Mouse (Mus musculus): ENCODE measurements around the gene Npas1. TPM values are rescaled to one million over a fixed set of nuclear protein-coding genes. Genes with fewer than 3 reads are reported as not detected.

Npas1 gene
- polyA plus RNA-seq, 1 experiment from 2014 or later: 0.15 TPM

DNA sequence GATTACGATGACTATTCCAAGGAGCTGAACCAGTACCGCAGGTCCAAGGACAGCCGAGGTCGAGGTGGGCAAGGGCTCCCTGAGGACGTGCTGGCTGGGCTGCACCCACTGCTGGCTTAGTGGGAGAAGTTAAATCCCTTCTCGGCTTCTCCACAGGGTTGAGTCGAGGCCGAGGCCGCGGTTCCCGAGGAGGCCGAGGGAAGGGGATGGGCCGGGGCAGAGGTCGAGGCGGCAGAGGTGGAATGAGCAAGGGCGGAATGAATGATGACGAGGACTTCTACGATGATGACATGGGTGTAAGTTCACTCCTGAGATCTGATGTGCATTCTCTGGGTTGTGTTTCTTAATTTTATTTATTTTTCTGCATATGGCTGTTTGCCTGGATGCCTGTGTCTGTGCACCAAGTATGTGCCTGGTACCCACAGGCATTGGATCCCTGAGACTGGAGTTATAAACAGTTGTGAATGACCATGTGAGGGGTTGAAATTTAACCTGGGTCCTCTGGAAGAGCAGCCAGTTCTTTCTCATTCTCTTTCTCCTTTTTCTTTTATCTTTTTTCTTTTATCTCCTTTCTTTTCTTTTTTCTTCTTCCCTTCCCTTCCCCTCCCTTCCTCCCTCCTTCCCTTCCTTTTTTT is 55.2 kb downstream of the Npas1 start:
- ATAC-seq (replicated peaks; ENCODE audit: low FRiP score, low TSS enrichment, low read depth): no peak
- no peak overlapping the region for H3K4me3 ChIP-seq (ENCODE audit: low read depth, low read length)
- H3K4me2 ChIP-seq (ENCODE audit: low read length): no peak overlapping the region
- H3K27me3 ChIP-seq (replicated peaks; ENCODE audit: control insufficient read depth, insufficient read depth, low read length): no peaks in the 10 kb centered on the region
- 89% methylated on average over 18 of the region's 18 CpGs for WGBS
- peaks cover 100% of the 10 kb centered on the region for H3K36me3 ChIP-seq (ENCODE audit: control insufficient read depth, insufficient read depth, low read length)
- H3K9me3 ChIP-seq (ENCODE audit: control insufficient read depth, low read length): no peaks in the 10 kb centered on the region
- no peak overlapping the region for H3K27ac ChIP-seq (ENCODE audit: low read depth)
- no peaks in the 10 kb centered on the region for H3K4me1 ChIP-seq (replicated peaks; ENCODE audit: control insufficient read depth, insufficient read depth, low read length)
- H3K9ac ChIP-seq (ENCODE audit: low read length): no peak overlapping the region
- DNase-seq (ENCODE audit: low spot score): no peak

DNA sequence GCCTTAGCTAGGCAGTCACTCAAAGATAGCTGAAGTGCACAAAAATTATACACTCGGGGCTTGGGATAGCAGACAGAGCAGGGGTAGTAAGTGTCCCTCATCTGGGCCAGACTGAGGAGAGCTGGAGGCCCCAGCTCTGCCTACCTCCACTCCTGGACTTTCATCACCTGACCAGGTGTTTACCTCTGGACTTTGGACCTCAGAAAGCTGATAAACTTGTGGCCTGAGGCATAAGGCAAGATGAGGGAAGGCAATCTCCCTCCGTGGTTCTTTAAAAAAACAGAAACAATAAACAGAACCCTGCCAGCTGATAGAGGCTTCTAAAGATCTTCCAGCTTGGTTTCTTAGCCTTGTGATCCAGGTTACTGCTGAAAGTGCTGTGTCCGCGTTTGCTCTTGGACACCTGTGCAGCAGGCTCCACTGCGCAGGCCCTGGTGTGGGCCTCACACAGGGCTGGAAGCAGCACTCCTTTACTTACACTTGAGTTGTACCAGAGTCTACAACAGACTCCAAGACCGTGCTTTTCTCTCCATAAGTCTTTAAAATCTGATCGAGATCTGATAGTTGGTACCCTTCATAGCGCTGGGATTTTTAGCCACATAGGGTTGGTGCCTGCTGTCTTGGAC is 56.9 kb downstream of the Npas1 start:
- 85% methylated on average over 8 of the region's 8 CpGs for WGBS
- Histone ChIP-seq H3K27ac (ENCODE audit: low read depth) (peak overlapping the region; percentile 27; the same call in 1 of the 2 replicates), H3K9ac (ENCODE audit: low read length) (no peak overlapping the region), H3K36me3 (ENCODE audit: control insufficient read depth, insufficient read depth, low read length) (peaks cover 96% of the 10 kb centered on the region), H3K4me3 (ENCODE audit: low read depth, low read length) (no peak overlapping the region), H3K9me3 (ENCODE audit: control insufficient read depth, low read length) (no peaks in the 10 kb centered on the region), H3K4me2 (ENCODE audit: low read length) (no peak overlapping the region), H3K4me1 (replicated peaks; ENCODE audit: control insufficient read depth, insufficient read depth, low read length) (no peaks in the 10 kb centered on the region), H3K27me3 (replicated peaks; ENCODE audit: control insufficient read depth, insufficient read depth, low read length) (no peaks in the 10 kb centered on the region)
- ATAC-seq (replicated peaks; ENCODE audit: low FRiP score, low TSS enrichment, low read depth): peak; percentile 69; the same call in 1 of the 2 replicates
- DNase-seq (ENCODE audit: low spot score): no peak

DNA sequence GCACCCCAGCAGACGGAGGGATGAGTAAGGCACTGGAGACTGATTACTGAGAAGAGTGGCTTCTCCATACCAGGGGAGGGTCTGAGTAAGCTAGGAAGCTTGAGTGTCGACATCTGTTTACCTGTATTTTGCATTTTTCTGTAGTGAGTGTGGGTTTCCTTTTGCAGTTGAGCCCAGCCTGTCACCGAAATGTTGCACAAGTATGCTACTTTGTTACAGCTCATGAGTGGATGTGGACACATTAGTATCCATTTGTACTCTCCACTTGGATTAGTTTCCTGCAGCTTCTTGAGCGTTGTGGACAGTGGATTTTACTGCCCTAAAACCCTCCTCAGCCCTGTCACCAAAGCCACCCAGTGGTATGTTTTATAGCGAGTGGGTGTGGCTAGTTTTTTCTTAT is 58.8 kb downstream of the Npas1 start:
- no peak for DNase-seq (ENCODE audit: low spot score)
- Histone ChIP-seq H3K4me3 (ENCODE audit: low read depth, low read length) (no peak overlapping the region), H3K4me1 (replicated peaks; ENCODE audit: control insufficient read depth, insufficient read depth, low read length) (no peaks in the 10 kb centered on the region), H3K36me3 (ENCODE audit: control insufficient read depth, insufficient read depth, low read length) (peaks cover 77% of the 10 kb centered on the region), H3K9ac (ENCODE audit: low read length) (no peak overlapping the region), H3K27me3 (replicated peaks; ENCODE audit: control insufficient read depth, insufficient read depth, low read length) (no peaks in the 10 kb centered on the region), H3K27ac (ENCODE audit: low read depth) (no peak overlapping the region), H3K9me3 (ENCODE audit: control insufficient read depth, low read length) (no peaks in the 10 kb centered on the region), H3K4me2 (ENCODE audit: low read length) (no peak overlapping the region)
- no peak for ATAC-seq (replicated peaks; ENCODE audit: low FRiP score, low TSS enrichment, low read depth)
- WGBS: 86% methylated on average over 5 of the region's 5 CpGs

DNA sequence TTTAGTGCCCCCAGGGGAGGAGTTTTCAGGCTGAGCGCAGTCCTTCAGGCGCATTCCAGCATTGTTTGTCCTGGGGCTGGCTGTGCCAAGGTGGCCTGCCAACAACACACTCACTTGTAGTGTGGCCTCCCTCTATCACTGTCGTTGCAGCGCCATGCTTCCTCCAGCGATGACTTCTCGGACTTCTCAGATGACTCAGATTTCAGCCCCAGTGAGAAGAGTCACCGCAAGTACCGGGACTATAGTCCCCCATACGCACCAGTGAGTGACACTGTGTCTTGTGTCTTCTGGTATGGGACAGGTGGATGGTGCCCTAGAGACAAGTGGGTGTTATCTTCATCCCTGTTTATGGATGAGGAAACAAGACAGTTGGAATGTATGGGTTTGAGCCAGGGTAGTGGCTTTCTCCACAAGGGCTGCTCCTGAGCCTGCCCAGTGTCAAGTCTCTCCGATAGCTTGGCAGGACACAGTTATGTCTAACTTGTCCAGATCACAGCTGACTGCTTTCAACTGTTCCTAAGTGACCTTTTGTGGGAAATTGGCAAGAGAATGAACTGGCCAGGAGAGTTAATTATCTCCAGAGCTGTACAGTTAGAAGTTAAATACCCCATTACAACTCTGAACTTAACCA is 60.3 kb downstream of the Npas1 start:
- WGBS: 86% methylated on average over 10 of the region's 10 CpGs
- DNase-seq (ENCODE audit: low spot score): no peak
- Histone ChIP-seq H3K36me3 (ENCODE audit: control insufficient read depth, insufficient read depth, low read length) (peaks cover 62% of the 10 kb centered on the region), H3K4me1 (replicated peaks; ENCODE audit: control insufficient read depth, insufficient read depth, low read length) (no peaks in the 10 kb centered on the region), H3K4me2 (ENCODE audit: low read length) (no peak overlapping the region), H3K9me3 (ENCODE audit: control insufficient read depth, low read length) (no peaks in the 10 kb centered on the region), H3K27me3 (replicated peaks; ENCODE audit: control insufficient read depth, insufficient read depth, low read length) (no peaks in the 10 kb centered on the region), H3K9ac (ENCODE audit: low read length) (no peak overlapping the region), H3K27ac (ENCODE audit: low read depth) (no peak overlapping the region), H3K4me3 (ENCODE audit: low read depth, low read length) (no peak overlapping the region)
- ATAC-seq (replicated peaks; ENCODE audit: low FRiP score, low TSS enrichment, low read depth): no peak

DNA sequence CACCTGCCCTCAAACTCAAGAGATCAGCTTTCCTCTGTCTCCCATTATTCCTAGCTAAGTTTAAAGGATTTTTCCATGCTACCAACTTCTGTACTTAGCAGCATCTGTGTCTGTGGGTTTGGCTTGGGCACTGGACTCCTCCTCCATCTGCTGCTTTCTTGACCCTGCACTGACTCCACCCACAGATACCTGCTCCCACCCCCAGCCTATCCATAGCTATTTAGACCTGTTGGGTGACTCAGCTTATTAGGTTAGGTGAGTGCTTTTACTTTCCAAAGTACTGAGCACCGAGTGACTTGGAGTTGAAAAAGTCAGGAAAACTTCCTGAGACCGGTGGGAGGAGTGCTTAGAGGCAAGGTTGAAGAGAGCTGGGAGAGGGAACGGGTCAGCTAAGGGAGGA is 62.1 kb downstream of the Npas1 start:
- H3K27ac ChIP-seq (ENCODE audit: low read depth): no peak overlapping the region
- H3K4me3 ChIP-seq (ENCODE audit: low read depth, low read length): no peak overlapping the region
- peaks cover 52% of the 10 kb centered on the region for H3K36me3 ChIP-seq (ENCODE audit: control insufficient read depth, insufficient read depth, low read length)
- H3K9me3 ChIP-seq (ENCODE audit: control insufficient read depth, low read length): no peaks in the 10 kb centered on the region
- H3K9ac ChIP-seq (ENCODE audit: low read length): no peak overlapping the region
- H3K4me2 ChIP-seq (ENCODE audit: low read length): no peak overlapping the region
- 83% methylated on average over 3 of the region's 3 CpGs for WGBS
- no peaks in the 10 kb centered on the region for H3K27me3 ChIP-seq (replicated peaks; ENCODE audit: control insufficient read depth, insufficient read depth, low read length)
- DNase-seq (ENCODE audit: low spot score): no peak
- peak; percentile 61; the same call in 1 of the 2 replicates for ATAC-seq (replicated peaks; ENCODE audit: low FRiP score, low TSS enrichment, low read depth)
- no peaks in the 10 kb centered on the region for H3K4me1 ChIP-seq (replicated peaks; ENCODE audit: control insufficient read depth, insufficient read depth, low read length)

DNA sequence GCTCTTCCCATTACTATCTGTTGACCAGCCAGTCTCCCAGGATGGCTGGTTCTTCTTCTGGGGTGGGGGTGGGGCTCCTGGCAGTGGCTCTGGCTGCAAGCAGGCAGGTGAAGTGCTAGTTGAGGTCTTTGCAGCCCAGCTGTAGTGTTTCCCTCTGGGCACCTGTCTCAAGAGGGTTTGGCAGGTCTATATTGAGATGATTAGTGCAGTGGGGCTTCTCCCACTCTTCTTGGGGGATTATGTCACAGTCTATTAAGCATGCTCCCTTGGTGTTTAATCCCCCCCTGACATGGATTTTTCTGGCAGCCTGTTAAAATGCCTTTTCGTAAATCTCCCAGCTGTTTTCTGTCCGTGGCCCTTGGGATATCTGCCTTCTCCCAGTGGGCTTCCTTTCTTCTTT is 64.6 kb downstream of the Npas1 start:
- H3K9me3 ChIP-seq (ENCODE audit: control insufficient read depth, low read length): no peaks in the 10 kb centered on the region
- no peaks in the 10 kb centered on the region for H3K4me1 ChIP-seq (replicated peaks; ENCODE audit: control insufficient read depth, insufficient read depth, low read length)
- H3K27me3 ChIP-seq (replicated peaks; ENCODE audit: control insufficient read depth, insufficient read depth, low read length): no peaks in the 10 kb centered on the region
- no peak overlapping the region for H3K4me2 ChIP-seq (ENCODE audit: low read length)
- no peak for ATAC-seq (replicated peaks; ENCODE audit: low FRiP score, low TSS enrichment, low read depth)
- H3K36me3 ChIP-seq (ENCODE audit: control insufficient read depth, insufficient read depth, low read length): peaks cover 33% of the 10 kb centered on the region
- H3K27ac ChIP-seq (ENCODE audit: low read depth): no peak overlapping the region
- H3K4me3 ChIP-seq (ENCODE audit: low read depth, low read length): no peak overlapping the region
- DNase-seq (ENCODE audit: low spot score): no peak
- no peak overlapping the region for H3K9ac ChIP-seq (ENCODE audit: low read length)
- WGBS: 74% methylated on average over 2 of the region's 2 CpGs

DNA sequence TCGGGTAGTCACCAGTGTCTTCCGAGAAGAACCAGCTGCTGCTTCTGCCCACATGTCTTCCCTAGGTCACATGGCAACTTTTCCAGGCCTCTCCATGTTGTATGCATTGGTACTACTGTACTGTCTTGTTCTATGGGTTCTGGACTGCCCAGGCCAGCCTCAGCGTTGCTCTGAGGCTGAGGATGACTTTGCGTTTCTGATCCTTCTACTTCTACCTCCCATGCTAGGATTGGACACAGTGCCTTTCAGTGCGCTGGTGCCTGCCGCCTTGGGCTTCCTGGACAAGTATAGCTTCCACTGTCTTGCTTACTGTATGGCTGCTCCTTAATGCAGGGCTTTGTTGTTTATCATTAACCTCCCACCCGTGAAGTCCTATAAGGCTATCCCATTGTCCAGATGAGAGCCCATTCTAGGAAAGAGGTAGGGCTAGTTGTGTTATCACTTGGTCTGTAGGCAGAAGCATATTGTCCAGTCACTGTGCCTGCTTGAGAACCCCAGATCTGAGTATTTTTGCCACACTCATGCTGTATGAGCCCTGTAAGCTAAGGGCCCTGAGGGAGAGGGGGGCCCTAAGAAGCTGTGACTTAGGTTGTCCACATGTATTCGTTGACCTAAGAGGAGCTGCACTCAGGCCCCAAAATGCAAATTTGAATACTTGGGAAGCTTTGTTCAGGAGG is 65.2 kb downstream of the Npas1 start:
- 83% methylated on average over 8 of the region's 8 CpGs for WGBS
- ATAC-seq (replicated peaks; ENCODE audit: low FRiP score, low TSS enrichment, low read depth): no peak

DNA sequence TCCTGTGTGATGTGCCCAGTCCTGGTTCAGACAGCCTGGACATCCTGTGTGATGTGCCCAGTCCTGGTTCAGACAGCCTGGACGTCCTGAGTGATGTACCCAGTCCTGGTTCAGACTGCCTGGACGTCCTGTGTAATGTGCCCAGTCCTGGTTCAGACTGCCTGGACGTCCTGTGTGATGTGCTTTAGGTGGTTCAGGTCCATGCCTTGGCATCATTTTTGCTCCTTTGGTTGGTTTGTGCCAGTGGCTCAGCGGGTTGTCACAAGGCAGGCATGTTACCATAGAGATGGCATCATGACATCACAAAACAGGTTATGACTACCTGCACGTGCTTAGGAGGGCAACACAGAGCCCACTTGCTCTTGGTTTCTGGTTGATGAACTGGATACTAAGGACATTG is 66.4 kb downstream of the Npas1 start:
- Histone ChIP-seq H3K27ac (ENCODE audit: low read depth) (no peak overlapping the region), H3K4me3 (ENCODE audit: low read depth, low read length) (no peak overlapping the region), H3K27me3 (replicated peaks; ENCODE audit: control insufficient read depth, insufficient read depth, low read length) (no peaks in the 10 kb centered on the region), H3K4me1 (replicated peaks; ENCODE audit: control insufficient read depth, insufficient read depth, low read length) (peaks cover 5% of the 10 kb centered on the region), H3K36me3 (ENCODE audit: control insufficient read depth, insufficient read depth, low read length) (peaks cover 15% of the 10 kb centered on the region; the same call in 1 of the 2 replicates), H3K9me3 (ENCODE audit: control insufficient read depth, low read length) (no peaks in the 10 kb centered on the region), H3K9ac (ENCODE audit: low read length) (no peak overlapping the region), H3K4me2 (ENCODE audit: low read length) (no peak overlapping the region)
- no peak for ATAC-seq (replicated peaks; ENCODE audit: low FRiP score, low TSS enrichment, low read depth)
- DNase-seq (ENCODE audit: low spot score): no peak
- WGBS: 87% methylated on average over 5 of the region's 5 CpGs

More for the DNA sequence above, 65.2 kb downstream of the Npas1 start:
- H3K4me3 ChIP-seq (ENCODE audit: low read depth, low read length): no peak overlapping the region
- DNase-seq (ENCODE audit: low spot score): no peak
- no peak overlapping the region for H3K4me2 ChIP-seq (ENCODE audit: low read length)
- no peak overlapping the region for H3K27ac ChIP-seq (ENCODE audit: low read depth)
- H3K4me1 ChIP-seq (replicated peaks; ENCODE audit: control insufficient read depth, insufficient read depth, low read length): no peaks in the 10 kb centered on the region
- no peak overlapping the region for H3K9ac ChIP-seq (ENCODE audit: low read length)
- peaks cover 27% of the 10 kb centered on the region for H3K36me3 ChIP-seq (ENCODE audit: control insufficient read depth, insufficient read depth, low read length)
- H3K27me3 ChIP-seq (replicated peaks; ENCODE audit: control insufficient read depth, insufficient read depth, low read length): no peaks in the 10 kb centered on the region
- no peaks in the 10 kb centered on the region for H3K9me3 ChIP-seq (ENCODE audit: control insufficient read depth, low read length)
